Mouse (Mus musculus) olfactory bulb, adult 2 months (tissue): ENCODE results near the gene Kcnj15.

Source experiments
- CTCF ChIP-seq: fragments of 200-500 bp; IDR thresholded peaks from 2 replicates; pipeline ENCODE4 v1.5.1; 2012; ENCODE audit warnings: low read depth, mild to moderate bottlenecking, low read length, moderate library complexity; ENCODE audit not compliant: insufficient read depth
- POLR2A ChIP-seq: fragments of 200-500 bp; IDR thresholded peaks from 2 replicates; pipeline ENCODE4 v1.6.1; 2012; ENCODE audit warnings: mild to moderate bottlenecking, low read depth, low read length, moderate library complexity; ENCODE audit not compliant: insufficient read depth

- TF ChIP-seq POLR2A: no peak
- TF ChIP-seq CTCF: no peak
Observed at GRCm38 (mm10) chr16:95216346-95216745, 41.0 kb upstream of the Kcnj15 start.
